Mouse (Mus musculus) stomach, embryonic 14.5 days (tissue): ENCODE data around the gene Agtrap. TPM values are rescaled to one million over a fixed set of nuclear protein-coding genes. Genes with fewer than 3 reads are reported as not detected.

ENCODE experiments used
- ATAC-seq: fragments of 200-750 bp; cut with Nextera tagmentation; 2 replicates; pipeline ENCODE4 v1.8.0; 2017; ENCODE audit warnings: low read depth, moderate TSS enrichment; ENCODE audit not compliant: insufficient number of reproducible peaks, insufficient read depth, low FRiP score
- H3K27ac ChIP-seq: fragments of 300-500 bp; sonication (generic); 2 replicates; pipeline ENCODE4 v1.5.1; 2014; ENCODE audit warnings: mild to moderate bottlenecking, low read length, moderate library complexity, mixed read lengths
- H3K27me3 ChIP-seq: fragments of 300-500 bp; sonication (generic); 2 replicates; pipeline ENCODE4 v1.6.1; 2014; ENCODE audit warnings: low read length, control low read depth, mixed read lengths; ENCODE audit not compliant: control insufficient read depth, insufficient read depth
- H3K36me3 ChIP-seq: fragments of 300-500 bp; sonication (generic); 2 replicates; pipeline ENCODE4 v1.6.1; 2014; ENCODE audit warnings: mild to moderate bottlenecking, control low read depth, low read length, moderate library complexity, mixed read lengths; ENCODE audit not compliant: control insufficient read depth, insufficient read depth
- H3K4me1 ChIP-seq: fragments of 300-500 bp; sonication (generic); 2 replicates; pipeline ENCODE4 v1.6.1; 2014; ENCODE audit warnings: low read length, control low read depth, mixed read lengths; ENCODE audit not compliant: control insufficient read depth, insufficient read depth
- H3K4me2 ChIP-seq: fragments of 300-500 bp; sonication (generic); replicated peaks from 2 replicates; pipeline ENCODE4 v1.6.1; 2014; ENCODE audit warnings: low read depth, low read length, control low read depth
- H3K4me3 ChIP-seq: fragments of 300-500 bp; sonication (generic); 2 replicates; pipeline ENCODE4 v1.5.1; 2014; ENCODE audit warnings: low read depth, low read length, control low read depth
- H3K9ac ChIP-seq: fragments of 300-500 bp; sonication (generic); replicated peaks from 2 replicates; pipeline ENCODE4 v1.6.1; 2014; ENCODE audit warnings: low read depth, mild to moderate bottlenecking, control low read depth, low read length, moderate library complexity, mixed read lengths
- H3K9me3 ChIP-seq: fragments of 300-500 bp; sonication (generic); 2 replicates; pipeline ENCODE4 v1.6.1; 2016; ENCODE audit warnings: low read depth, low read length, control low read depth; ENCODE audit not compliant: control insufficient read depth
- WGBS: fragments of 180-500 bp; shearing (Covaris S2); extraction: QIAGEN DNeasy Blood & Tissue Kit; methylation state at CpG from one replicate; pipeline ENCODE4 v1.1.7; 2014; 5-methylcytosine and 5-hydroxymethylcytosine counted together
- polyA plus RNA-seq: library from polyadenylated mRNA; unstranded; fragments of >200 nt; fragmentation: Nextera tagmentation; extraction: Ambion mirVana; gene quantifications from 2 replicates; pipeline ENCODE4 v1.2.1, GENCODE M21; 2014

The Agtrap gene
- polyA plus RNA-seq, 1 experiment from 2014 or later, result 13.3 TPM

DNA sequence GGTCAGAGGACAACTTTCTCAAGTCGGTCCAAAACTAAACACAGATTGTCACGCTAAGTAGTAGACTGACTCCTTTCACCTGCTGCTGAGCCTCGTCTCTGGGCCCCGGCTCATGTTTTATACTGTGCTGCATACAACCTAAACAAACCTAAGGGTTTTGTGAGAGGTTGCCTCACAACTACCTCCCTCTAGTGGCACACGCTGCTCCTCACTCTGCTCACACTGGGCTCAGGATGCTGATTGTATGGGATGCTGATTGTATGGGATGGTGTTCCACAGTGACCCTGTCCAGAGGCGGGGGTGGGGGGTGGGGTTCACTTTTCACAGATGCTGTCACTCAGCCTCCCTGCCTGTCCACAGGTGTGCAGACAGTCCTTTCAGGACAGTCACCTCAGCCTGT is 8.6 kb downstream of the Agtrap start:
- peaks cover 8% of the 10 kb centered on the region; the same call in 1 of the 2 replicates for H3K4me1 ChIP-seq
- H3K9ac ChIP-seq, result no peak overlapping the region
- 39% methylated on average over 6 of the region's 6 CpGs for WGBS

DNA sequence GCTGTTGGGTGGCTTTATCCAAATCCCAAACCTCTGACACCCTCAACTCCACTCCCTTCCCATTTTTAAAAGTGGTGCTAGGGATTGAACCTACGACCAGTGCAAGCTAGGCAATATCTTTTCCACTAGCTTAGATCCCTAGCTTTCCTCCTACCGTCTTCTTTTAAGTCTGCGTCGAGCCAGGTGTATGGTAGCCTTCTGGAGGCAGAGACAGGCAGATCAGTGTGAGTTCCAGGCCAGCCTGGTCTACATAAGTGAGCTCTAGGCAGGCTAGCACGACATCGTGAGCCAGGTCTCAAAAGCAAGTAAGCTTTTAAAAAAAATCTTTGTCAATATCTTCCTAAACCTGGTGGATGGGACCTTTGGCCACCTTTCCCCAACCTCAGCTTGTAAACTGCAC is 11.9 kb downstream of the Agtrap start:
- H3K4me2 ChIP-seq, result no peak overlapping the region
- no peaks in the 10 kb centered on the region; the same call in 1 of the 2 replicates for H3K36me3 ChIP-seq
- no peaks in the 10 kb centered on the region for H3K9me3 ChIP-seq
- no peak for ATAC-seq
- no peaks in the 10 kb centered on the region for H3K4me1 ChIP-seq
- no peaks in the 10 kb centered on the region for H3K27me3 ChIP-seq
- WGBS, result 84% methylated on average over 6 of the region's 6 CpGs
- H3K9ac ChIP-seq, result no peak overlapping the region
- H3K4me3 ChIP-seq, result no peak overlapping the region
- H3K27ac ChIP-seq, result no peak overlapping the region

More for the DNA sequence above, 8.6 kb downstream of the Agtrap start:
- no peak for ATAC-seq
- Histone ChIP-seq H3K27me3 (no peaks in the 10 kb centered on the region), H3K27ac (no peak overlapping the region), H3K9me3 (no peaks in the 10 kb centered on the region), H3K4me2 (no peak overlapping the region), H3K36me3 (no peaks in the 10 kb centered on the region; the same call in none of the 2 replicates), H3K4me3 (no peak overlapping the region)

DNA sequence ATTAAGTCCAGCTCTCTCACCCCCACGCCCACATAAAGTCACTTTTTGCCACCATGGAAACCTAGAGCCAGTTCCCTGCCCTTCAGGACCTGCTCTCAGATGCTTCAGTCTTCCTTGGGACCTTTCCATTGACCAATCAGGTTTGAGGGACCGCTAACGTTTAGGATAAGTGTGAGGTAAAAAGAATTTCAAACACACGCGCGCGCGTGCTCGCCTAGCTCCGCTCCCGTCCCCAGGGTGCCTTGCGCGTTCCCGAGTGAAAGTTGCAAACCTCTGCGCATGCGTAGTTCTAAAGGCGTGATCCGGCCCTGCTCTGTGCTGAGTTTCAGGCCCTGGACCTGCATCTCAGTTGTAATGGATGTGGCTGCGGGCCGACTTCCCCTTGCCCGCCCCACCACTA is 12.6 kb downstream of the Agtrap start:
- Histone ChIP-seq H3K9ac (no peak overlapping the region), H3K4me2 (peak overlapping the region; percentile 57), H3K9me3 (no peaks in the 10 kb centered on the region), H3K36me3 (no peaks in the 10 kb centered on the region; the same call in 1 of the 2 replicates), H3K4me1 (no peaks in the 10 kb centered on the region), H3K4me3 (peak overlapping the region; percentile 26), H3K27me3 (no peaks in the 10 kb centered on the region), H3K27ac (no peak overlapping the region)
- 43% methylated on average over 21 of the region's 21 CpGs for WGBS
- 0 out of 2 replicates have a peak, but pooled peaks have one; percentile 11 for ATAC-seq

DNA sequence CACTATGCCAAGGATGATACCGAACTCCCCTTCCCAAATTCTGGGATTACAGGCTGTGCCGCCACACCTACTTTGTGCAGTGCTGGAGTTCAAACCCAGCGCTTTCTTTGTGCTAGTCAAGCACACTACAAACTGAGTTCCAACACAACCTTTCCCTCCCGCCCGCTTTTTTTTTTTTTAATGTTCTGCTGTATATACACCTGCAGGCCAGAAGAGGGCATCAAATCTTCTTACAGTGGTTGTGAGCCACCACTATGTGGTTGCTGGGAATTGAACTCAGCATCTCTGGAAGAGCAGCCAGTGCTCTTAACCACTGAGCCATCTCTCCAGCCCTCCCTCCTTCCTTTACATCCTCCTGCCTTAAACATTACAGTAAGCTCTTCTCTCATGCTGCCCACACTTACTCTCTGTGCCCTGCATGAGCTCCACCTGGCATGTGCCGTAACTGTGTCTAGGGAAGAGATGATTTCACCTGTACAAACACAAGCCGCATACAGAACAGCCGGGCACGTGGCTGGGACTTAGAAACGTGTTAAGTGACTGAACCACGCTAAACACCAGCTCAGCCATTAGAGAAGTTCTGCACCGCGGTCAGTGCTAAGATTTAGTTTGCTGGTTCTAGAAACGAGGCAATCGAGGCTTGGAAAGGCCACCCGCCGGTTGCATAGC is 13.2 kb downstream of the Agtrap start:
- Histone ChIP-seq H3K4me2 (peak overlapping the region; percentile 57), H3K9ac (no peak overlapping the region), H3K9me3 (no peaks in the 10 kb centered on the region), H3K4me1 (no peaks in the 10 kb centered on the region), H3K27ac (no peak overlapping the region), H3K4me3 (peak overlapping the region; percentile 26), H3K36me3 (no peaks in the 10 kb centered on the region; the same call in 1 of the 2 replicates), H3K27me3 (no peaks in the 10 kb centered on the region)
- WGBS, result 45% methylated on average over 17 of the region's 17 CpGs
- ATAC-seq, result 0 out of 2 replicates have a peak, but pooled peaks have one; percentile 19

DNA sequence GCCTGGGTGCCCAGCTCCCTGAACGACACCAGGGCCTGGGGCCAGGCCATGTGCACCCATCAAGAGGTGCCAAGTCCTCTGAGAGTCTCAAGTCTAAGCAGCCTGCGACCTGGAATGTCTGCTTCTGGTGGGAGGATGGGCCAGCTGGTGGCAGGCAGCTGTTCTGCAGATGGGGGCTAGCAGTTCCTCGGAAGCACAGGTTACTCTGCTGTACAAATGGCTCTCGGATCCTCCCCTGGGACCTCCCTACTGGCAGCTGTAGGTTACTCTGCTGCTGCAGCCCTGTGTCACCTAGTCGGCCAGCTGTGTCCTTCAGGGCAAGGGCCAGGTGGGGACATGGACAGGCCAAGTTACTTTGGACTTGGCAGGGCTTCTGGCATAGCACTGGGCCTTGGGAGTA is 16.3 kb downstream of the Agtrap start:
- H3K9ac ChIP-seq, result no peak overlapping the region
- no peak overlapping the region for H3K4me2 ChIP-seq
- no peak overlapping the region for H3K4me3 ChIP-seq
- H3K27ac ChIP-seq, result no peak overlapping the region
- no peaks in the 10 kb centered on the region for H3K27me3 ChIP-seq
- no peaks in the 10 kb centered on the region for H3K4me1 ChIP-seq
- WGBS, result 56% methylated on average over 5 of the region's 5 CpGs
- no peaks in the 10 kb centered on the region for H3K9me3 ChIP-seq
- ATAC-seq, result no peak
- H3K36me3 ChIP-seq, result no peaks in the 10 kb centered on the region

DNA sequence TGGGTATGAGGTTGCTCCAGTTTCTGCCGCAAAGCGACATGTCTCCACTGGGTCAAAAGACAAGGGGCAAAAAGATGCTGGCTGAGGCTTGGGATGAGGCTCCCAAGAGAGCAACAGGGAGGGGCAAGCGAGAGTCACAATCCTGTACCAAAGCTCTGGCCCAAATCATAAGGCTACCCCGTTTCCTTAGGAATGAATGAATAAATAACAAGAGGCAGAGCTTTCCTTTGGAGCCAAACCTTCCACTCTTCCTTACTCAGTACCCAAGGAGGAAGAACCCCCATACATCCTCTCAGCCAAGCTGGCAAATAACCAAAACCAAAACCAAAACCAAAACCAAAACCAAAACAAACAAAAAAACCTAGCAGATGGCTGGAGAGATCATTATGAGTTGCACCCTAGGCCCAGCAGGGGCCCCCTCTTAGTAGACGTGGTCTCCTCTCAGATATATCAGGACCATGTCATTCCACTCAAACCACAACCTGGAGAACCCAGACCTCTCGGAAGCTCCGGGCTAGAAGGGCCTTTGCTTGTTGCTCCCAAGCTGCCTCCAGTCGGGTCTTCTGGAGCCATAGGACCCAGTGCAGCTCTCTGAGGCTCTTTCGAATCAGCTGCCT is 18.1 kb downstream of the Agtrap start:
- 80% methylated on average over 9 of the region's 9 CpGs for WGBS
- no peak for ATAC-seq
- Histone ChIP-seq H3K4me2 (no peak overlapping the region), H3K27ac (no peak overlapping the region), H3K9me3 (no peaks in the 10 kb centered on the region), H3K4me3 (no peak overlapping the region), H3K9ac (no peak overlapping the region), H3K36me3 (no peaks in the 10 kb centered on the region), H3K27me3 (no peaks in the 10 kb centered on the region), H3K4me1 (no peaks in the 10 kb centered on the region)

DNA sequence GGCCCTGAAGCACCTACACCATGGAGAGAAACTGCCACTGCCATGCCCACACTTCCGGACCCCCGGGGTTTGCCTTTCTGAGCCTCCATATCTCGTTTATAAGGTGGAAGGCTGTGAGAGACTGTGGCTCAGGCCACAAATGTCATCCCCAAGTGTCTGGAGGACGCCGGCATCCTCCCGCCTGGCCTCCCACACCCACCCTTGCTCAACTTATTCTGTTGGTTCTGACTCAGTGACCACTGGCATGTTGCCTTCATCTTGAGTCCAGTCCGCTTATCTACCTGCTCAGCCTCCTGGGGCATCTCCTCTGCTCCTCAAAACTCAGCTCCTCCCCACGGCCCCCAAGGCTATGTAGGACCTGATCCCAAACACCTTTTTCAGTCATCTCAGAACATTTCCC is 20.5 kb downstream of the Agtrap start:
- no peak overlapping the region for H3K4me3 ChIP-seq
- no peak overlapping the region for H3K4me2 ChIP-seq
- 82% methylated on average over 8 of the region's 8 CpGs for WGBS
- no peaks in the 10 kb centered on the region for H3K4me1 ChIP-seq
- H3K9ac ChIP-seq, result no peak overlapping the region
- H3K27me3 ChIP-seq, result no peaks in the 10 kb centered on the region
- no peak for ATAC-seq
- no peak overlapping the region for H3K27ac ChIP-seq
- H3K36me3 ChIP-seq, result no peaks in the 10 kb centered on the region
- no peaks in the 10 kb centered on the region for H3K9me3 ChIP-seq

DNA sequence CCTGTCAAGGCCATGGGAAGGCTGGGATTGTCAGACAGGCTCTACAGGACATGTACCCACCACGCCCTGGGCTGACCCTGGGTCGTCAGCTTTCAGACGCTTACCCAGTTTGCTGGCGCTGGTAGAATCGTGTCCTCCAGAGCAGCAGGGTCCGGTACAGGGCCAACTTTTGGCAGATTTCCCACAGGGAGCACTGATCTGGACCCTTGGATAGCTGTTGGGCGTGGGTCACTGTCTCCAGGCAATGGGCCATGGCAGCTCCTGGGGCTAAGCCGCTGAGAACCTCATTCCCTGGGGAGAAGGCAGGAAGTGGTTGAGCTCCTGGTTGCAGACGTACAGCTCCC is 21.5 kb downstream of the Agtrap start:
- Histone ChIP-seq H3K4me2 (no peak overlapping the region), H3K27me3 (no peaks in the 10 kb centered on the region), H3K36me3 (no peaks in the 10 kb centered on the region), H3K4me3 (no peak overlapping the region), H3K27ac (no peak overlapping the region), H3K4me1 (no peaks in the 10 kb centered on the region), H3K9me3 (no peaks in the 10 kb centered on the region), H3K9ac (no peak overlapping the region)
- 72% methylated on average over 9 of the region's 9 CpGs for WGBS
- ATAC-seq, result no peak
